Mouse (Mus musculus) lung, postnatal 0 days (tissue): Measurements from ENCODE around the gene St3gal3.

Experiments used
- CTCF ChIP-seq: IDR thresholded peaks from 2 replicates; pipeline ENCODE4 v1.5.1; 2016; ENCODE audit warnings: antibody characterized with exemption, mild to moderate bottlenecking
- EP300 ChIP-seq: IDR thresholded peaks from 2 replicates; pipeline ENCODE4 v1.6.1; 2016; ENCODE audit warnings: antibody characterized with exemption, mild to moderate bottlenecking, control low read depth

DNA sequence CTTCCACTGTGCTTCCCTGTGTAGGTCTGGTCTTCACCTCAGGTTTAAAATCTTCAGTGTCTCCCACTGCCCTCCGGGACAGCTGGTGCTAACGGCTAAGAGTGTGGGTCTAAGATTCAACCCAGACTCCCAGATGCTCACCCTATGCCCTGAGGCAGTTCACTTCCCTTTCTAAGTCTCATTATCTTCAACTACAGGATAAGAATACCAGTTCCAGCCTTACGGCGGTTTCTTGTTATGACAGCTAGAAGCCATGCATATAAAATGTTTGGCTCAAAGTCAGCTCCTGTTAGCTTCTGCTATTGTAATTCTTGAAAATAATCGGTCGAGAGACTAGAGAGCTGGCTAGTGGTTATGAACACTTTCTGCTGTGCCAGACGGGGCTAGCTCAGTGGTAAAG lies 187.2 kb downstream of the St3gal3 start:
- TF ChIP-seq EP300 (no peak), CTCF (no peak)
